Mouse (Mus musculus) CH12.LX (cell line): ENCODE data around the gene Sord. TPM values are rescaled to one million over a fixed set of nuclear protein-coding genes. Genes with fewer than 3 reads are reported as not detected.
A peak's percentile ranks its signal among the peaks of the same experiment; 100 is the strongest.

Experiments used
- DNase-seq: peaks from one replicate; pipeline ENCODE4 v3.0.0-alpha.2; 2013; ENCODE audit errors: extremely low read depth
- H3K27ac ChIP-seq: 2 replicates; pipeline ENCODE4 v1.5.1; 2012; ENCODE audit warnings: low read depth, mild to moderate bottlenecking, control low read depth, moderate library complexity; ENCODE audit not compliant: insufficient read depth
- H3K27me3 ChIP-seq: replicated peaks from 2 replicates; pipeline ENCODE3; 2012; ENCODE audit warnings: inconsistent platforms
- H3K36me3 ChIP-seq, 2 experiments: replicated peaks in 1 of 2; 2 replicates each; pipeline versions ENCODE3 to v1.6.1; 2012; ENCODE audit warnings: inconsistent platforms in 1 of 2, low read length in 1 of 2, mild to moderate bottlenecking in 1 of 2, mixed read lengths in 1 of 2, moderate library complexity in 1 of 2; ENCODE audit not compliant: control insufficient read depth in 1 of 2, insufficient read depth in 1 of 2
- H3K4me1 ChIP-seq, 2 experiments: 2 replicates each; pipeline ENCODE4 v1.6.1; 2012; ENCODE audit warnings: inconsistent platforms in 1 of 2, moderate library complexity in 1 of 2; ENCODE audit not compliant: insufficient read depth in 2 of 2, control insufficient read depth in 1 of 2
- H3K4me2 ChIP-seq: 2 replicates; pipeline ENCODE4 v1.6.1; 2012; ENCODE audit warnings: low read depth, mild to moderate bottlenecking, control low read depth; ENCODE audit not compliant: poor library complexity, insufficient read depth, severe bottlenecking
- H3K4me3 ChIP-seq, 3 experiments: fragments of 150-350 bp in 1 of 3; sonication (generic) in 1 of 3; replicated peaks in 1 of 3; 2 replicates each; pipeline versions ENCODE3 to v1.5.1; 2011 to 2012; ENCODE audit warnings: low read depth in 2 of 3, low read length in 2 of 3, mild to moderate bottlenecking in 2 of 3, moderate library complexity in 2 of 3, control low read depth in 1 of 3, improper control_type of control experiment in 1 of 3, inconsistent platforms in 1 of 3, mixed read lengths in 1 of 3; ENCODE audit not compliant: poor library complexity in 1 of 3
- H3K79me2 ChIP-seq: replicated peaks from 2 replicates; pipeline ENCODE4 v1.6.1; 2012; ENCODE audit warnings: mild to moderate bottlenecking, moderate library complexity; ENCODE audit not compliant: control insufficient read depth, poor library complexity, insufficient read depth, severe bottlenecking; ENCODE audit errors: extremely low read depth
- H3K9ac ChIP-seq: 2 replicates; pipeline ENCODE4 v1.6.1; 2012; ENCODE audit warnings: low read depth, mild to moderate bottlenecking, control low read depth, moderate library complexity; ENCODE audit not compliant: insufficient read depth
- H3K9me3 ChIP-seq: replicated peaks from 2 replicates; pipeline ENCODE3; 2012; ENCODE audit warnings: low read length, inconsistent platforms, mixed read lengths
- BHLHE40 ChIP-seq: IDR thresholded peaks from 2 replicates; pipeline ENCODE4 v1.6.1; 2011; ENCODE audit warnings: mild to moderate bottlenecking, low read depth, low read length, improper control_type of control experiment
- CHD1 ChIP-seq: IDR thresholded peaks from 2 replicates; pipeline ENCODE4 v1.6.1; 2012; ENCODE audit warnings: low read depth, low read length, improper control_type of control experiment, inconsistent platforms
- E2F4 ChIP-seq: IDR thresholded peaks from 2 replicates; pipeline ENCODE4 v1.6.1; 2011; ENCODE audit warnings: low read depth, low read length, improper control_type of control experiment; ENCODE audit not compliant: insufficient replicate concordance
- ELF1 ChIP-seq: IDR thresholded peaks from 2 replicates; pipeline ENCODE4 v1.6.1; 2014; ENCODE audit warnings: low read depth, mild to moderate bottlenecking, inconsistent platforms, low read length, improper control_type of control experiment
- GABPA ChIP-seq: IDR thresholded peaks from 2 replicates; pipeline ENCODE4 v1.6.1; 2012; ENCODE audit warnings: low read depth, low read length, improper control_type of control experiment, inconsistent platforms; ENCODE audit not compliant: insufficient replicate concordance
- KAT2A ChIP-seq: IDR thresholded peaks from 2 replicates; pipeline ENCODE4 v1.6.1; 2012; ENCODE audit warnings: low read length, improper control_type of control experiment, inconsistent platforms; ENCODE audit not compliant: insufficient replicate concordance
- MAX ChIP-seq: IDR thresholded peaks from 2 replicates; pipeline ENCODE4 v1.6.1; 2011; ENCODE audit warnings: low read length, improper control_type of control experiment
- MEF2A ChIP-seq: IDR thresholded peaks from 2 replicates; pipeline ENCODE4 v1.6.1; 2014; ENCODE audit warnings: low read depth, mild to moderate bottlenecking, inconsistent platforms, low read length, improper control_type of control experiment, borderline replicate concordance
- MXI1 ChIP-seq: IDR thresholded peaks from 2 replicates; pipeline ENCODE4 v1.6.1; 2011; ENCODE audit warnings: mild to moderate bottlenecking, low read depth, low read length, improper control_type of control experiment
- MYC ChIP-seq: IDR thresholded peaks from 2 replicates; pipeline ENCODE4 v1.6.1; 2011; ENCODE audit warnings: low read depth, mild to moderate bottlenecking, improper control_type of control experiment, low read length
- NRF1 ChIP-seq: IDR thresholded peaks from 2 replicates; pipeline ENCODE4 v1.6.1; 2014; ENCODE audit warnings: low read depth, mild to moderate bottlenecking, inconsistent platforms, low read length, improper control_type of control experiment, moderate library complexity
- POLR2A ChIP-seq: IDR thresholded peaks from 2 replicates; pipeline ENCODE4 v1.6.1; 2011; ENCODE audit warnings: low read depth, mild to moderate bottlenecking, improper control_type of control experiment, low read length
- SIN3A ChIP-seq: IDR thresholded peaks from 2 replicates; pipeline ENCODE4 v1.6.1; 2012; ENCODE audit warnings: low read length, improper control_type of control experiment, inconsistent platforms
- UBTF ChIP-seq: IDR thresholded peaks from 2 replicates; pipeline ENCODE4 v1.6.1; 2012; ENCODE audit warnings: low read depth, mild to moderate bottlenecking, inconsistent platforms, low read length, improper control_type of control experiment, moderate library complexity
- USF1 ChIP-seq: IDR thresholded peaks from 2 replicates; pipeline ENCODE4 v1.6.1; 2014; ENCODE audit warnings: low read depth, mild to moderate bottlenecking, inconsistent platforms, low read length, improper control_type of control experiment
- USF2 ChIP-seq: conservative IDR thresholded peaks from 2 replicates; pipeline ENCODE4 v1.6.1; 2011; ENCODE audit warnings: low read depth, low read length, improper control_type of control experiment
- ZKSCAN1 ChIP-seq: IDR thresholded peaks from 2 replicates; pipeline ENCODE4 v1.6.1; 2012; ENCODE audit warnings: low read depth, inconsistent platforms, low read length, improper control_type of control experiment, borderline replicate concordance
- ZNF384 ChIP-seq: IDR thresholded peaks from 2 replicates; pipeline ENCODE4 v1.6.1; 2012; ENCODE audit warnings: low read depth, low read length, improper control_type of control experiment, inconsistent platforms
- dilution Hi-C: fragments of 300-500 bp; cut with MboI; formaldehyde crosslinking; loops from 2 replicates; pipeline ENCODE4 v1.14.3; 2020; ENCODE audit warnings: low sequenced_read_pairs; ENCODE audit not compliant: extremely low pct_unique_long_range_greater_than_20kb, extremely low pct_ligation_motif_present
- in situ Hi-C: fragments of 300-500 bp; cut with MboI; formaldehyde crosslinking; loops from 3 replicates; pipeline ENCODE4 v1.14.3; 2019; ENCODE audit warnings: low sequenced_read_pairs, low pct_ligation_motif_present, low pct_unique_long_range_greater_than_20kb, mixed read lengths
- polyA plus RNA-seq: library from polyadenylated mRNA; unstranded; fragments of >175 nt; gene quantifications from 2 replicates; pipeline ENCODE4 v1.2.1, GENCODE M21; 2012; ENCODE audit warnings: low read depth; ENCODE audit not compliant: insufficient read length
- total RNA-seq, 2 experiments: library from RNA; depleted of rRNA; stranded (reverse); fragments of 300-350 nt in 1 of 2; fragments of >200 nt in 1 of 2; gene quantifications; 2 replicates each; pipeline ENCODE4 v1.2.3; 2012 to 2014

Sord gene
- total and polyA plus RNA-seq, 3 experiments: 18.2 to 29.9 (median 20.3) TPM

GRCm38 (mm10) chr2:122233759-122234557 is 591 bp upstream of the Sord start:
- DNase-seq: peak; percentile 29
- H3K79me2 ChIP-seq: no peaks in the 10 kb centered on the region
- in situ Hi-C loops: no loop called here

GRCm38 (mm10) chr2:122235425-122235824 is 876 bp downstream of the Sord start:
- no peak for DNase-seq
- in situ Hi-C loops: no loop called here
- peak overlapping the region in 2 of 3 experiments; percentile 62 to 73 for H3K4me3 ChIP-seq

More at GRCm38 (mm10) chr2:122233759-122234557, 591 bp upstream of the Sord start:
- dilution Hi-C loops: no loop called here
- H3K4me3 ChIP-seq: peak overlapping the region; percentile 63 to 75 (median 73)
- no peaks in the 10 kb centered on the region for H3K27me3 ChIP-seq
- H3K27ac ChIP-seq: no peak overlapping the region
- H3K4me1 ChIP-seq: peaks cover 8 to 13% of the 10 kb centered on the region in 2 experiments; a peak in 3 of 4 replicates
- H3K4me2 ChIP-seq: peak overlapping the region; percentile 66
- no peaks in the 10 kb centered on the region for H3K9me3 ChIP-seq
- H3K36me3 ChIP-seq: no peaks in the 10 kb centered on the region
- H3K9ac ChIP-seq: peak overlapping the region; percentile 45
- TF ChIP-seq BHLHE40 (no peak; the same call in 1 of the 2 replicates), MYC (no peak), MAX (peak; percentile 81), SIN3A (no peak), KAT2A (no peak), E2F4 (no peak), USF1 (peak; percentile 74), USF2 (peak; percentile 76), MEF2A (no peak), MXI1 (peak; percentile 47; the same call in 1 of the 2 replicates), ZNF384 (peak; percentile 73), GABPA (no peak)
- TF ChIP-seq, all 38 proteins: peak for 5

More at GRCm38 (mm10) chr2:122235425-122235824, 876 bp downstream of the Sord start:
- Histone ChIP-seq H3K9me3 (no peaks in the 10 kb centered on the region), H3K4me1 (peaks cover 8 to 13% of the 10 kb centered on the region in 2 experiments; a peak in 3 of 4 replicates), H3K27me3 (no peaks in the 10 kb centered on the region), H3K4me2 (peak overlapping the region; percentile 66; the same call in 1 of the 2 replicates), H3K9ac (no peak overlapping the region), H3K27ac (no peak overlapping the region), H3K36me3 (no peaks in the 10 kb centered on the region), H3K79me2 (no peaks in the 10 kb centered on the region)
- TF ChIP-seq ZKSCAN1 (no peak), USF2 (no peak), UBTF (no peak), KAT2A (no peak), MXI1 (no peak), E2F4 (no peak), NRF1 (no peak), CHD1 (no peak), ELF1 (no peak), POLR2A (no peak), MEF2A (no peak)
- dilution Hi-C loops: no loop called here
